Mouse (Mus musculus): ENCODE results near the gene Hs2st1. TPM values are rescaled to one million over a fixed set of nuclear protein-coding genes. Genes with fewer than 3 reads are reported as not detected.

The Hs2st1 gene
- polyA plus RNA-seq, 1 experiment, result 26.4 TPM

- Histone ChIP-seq H3K4me1 (ENCODE audit: control insufficient read depth, insufficient read depth, low read length) (peaks cover 2% of the 10 kb centered on the region; the same call in 1 of the 2 replicates), H3K27ac (ENCODE audit: insufficient read depth, low read length) (no peak overlapping the region), H3K4me3 (ENCODE audit: insufficient read depth, low read length) (no peak overlapping the region)
- no peak for TF ChIP-seq CTCF (IDR thresholded peaks at IDR 0.05; ENCODE audit: extremely low read depth, insufficient read depth, low read length)
- no peak for TF ChIP-seq POLR2A (IDR thresholded peaks at IDR 0.05; ENCODE audit: extremely low read depth, insufficient read depth, low read length)
These were observed 11.7 kb downstream of the Hs2st1 start for GRCm38 (mm10) chr3:144558274-144558673.

GRCm38 (mm10) chr3:144556625-144557324 lies 13.2 kb downstream of the Hs2st1 start:
- Histone ChIP-seq H3K4me3 (ENCODE audit: insufficient read depth, low read length) (no peak overlapping the region), H3K27ac (ENCODE audit: insufficient read depth, low read length) (no peak overlapping the region), H3K4me1 (ENCODE audit: control insufficient read depth, insufficient read depth, low read length) (peaks cover 2% of the 10 kb centered on the region; the same call in 1 of the 2 replicates)
- TF ChIP-seq CTCF (IDR thresholded peaks at IDR 0.05; ENCODE audit: extremely low read depth, insufficient read depth, low read length) (no peak), POLR2A (IDR thresholded peaks at IDR 0.05; ENCODE audit: extremely low read depth, insufficient read depth, low read length) (no peak)

DNA sequence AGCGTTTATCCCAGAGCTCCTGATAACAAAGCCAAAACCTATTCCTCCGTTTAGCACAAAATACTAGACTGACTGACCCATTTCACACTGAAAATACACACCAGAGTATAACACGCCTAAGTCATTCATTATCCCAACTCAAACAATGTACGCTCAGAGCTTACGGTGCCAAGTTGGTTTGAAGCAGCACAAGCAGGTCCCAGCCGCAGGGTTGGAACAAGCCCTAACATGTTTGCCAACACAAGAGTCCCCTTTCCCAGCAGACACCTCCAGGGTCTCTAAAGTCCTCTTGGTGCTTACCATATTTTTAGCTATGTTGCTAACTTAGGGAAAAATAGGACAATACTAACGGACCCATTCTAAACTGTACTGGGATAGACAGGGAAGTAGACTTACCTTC lies 14.8 kb downstream of the Hs2st1 start:
- TF ChIP-seq POLR2A (IDR thresholded peaks at IDR 0.05; ENCODE audit: extremely low read depth, insufficient read depth, low read length), result no peak
- no peak for TF ChIP-seq CTCF (IDR thresholded peaks at IDR 0.05; ENCODE audit: extremely low read depth, insufficient read depth, low read length)
- H3K4me3 ChIP-seq (ENCODE audit: insufficient read depth, low read length), result no peak overlapping the region
- H3K27ac ChIP-seq (ENCODE audit: insufficient read depth, low read length), result no peak overlapping the region
- peaks cover 7% of the 10 kb centered on the region; the same call in 1 of the 2 replicates for H3K4me1 ChIP-seq (ENCODE audit: control insufficient read depth, insufficient read depth, low read length)

DNA sequence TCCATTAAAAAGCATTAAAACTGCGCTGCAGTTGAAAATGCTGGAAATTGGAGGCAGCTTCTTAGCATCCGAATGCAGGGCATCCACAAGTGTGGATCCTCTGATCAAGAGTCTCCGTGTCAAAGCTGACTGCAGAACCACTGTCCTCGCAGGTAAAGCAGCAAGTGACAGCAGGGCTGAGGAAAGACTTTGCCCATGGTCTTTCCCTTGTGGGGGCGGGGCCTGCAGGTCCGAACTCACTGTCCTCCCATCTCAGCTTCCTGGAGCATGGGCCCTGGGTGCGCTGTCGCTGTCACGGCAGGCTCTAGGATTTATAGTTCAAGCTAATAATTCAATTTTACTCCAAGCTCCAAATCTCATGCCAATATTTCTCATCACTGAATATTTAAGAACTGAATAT lies 15.5 kb downstream of the Hs2st1 start:
- H3K27ac ChIP-seq (ENCODE audit: insufficient read depth, low read length), result no peak overlapping the region
- H3K4me1 ChIP-seq (ENCODE audit: control insufficient read depth, insufficient read depth, low read length), result peaks cover 7% of the 10 kb centered on the region; the same call in 1 of the 2 replicates
- TF ChIP-seq CTCF (IDR thresholded peaks at IDR 0.05; ENCODE audit: extremely low read depth, insufficient read depth, low read length), result no peak
- no peak for TF ChIP-seq POLR2A (IDR thresholded peaks at IDR 0.05; ENCODE audit: extremely low read depth, insufficient read depth, low read length)
- no peak overlapping the region for H3K4me3 ChIP-seq (ENCODE audit: insufficient read depth, low read length)

- peaks cover 7% of the 10 kb centered on the region; the same call in 1 of the 2 replicates for H3K4me1 ChIP-seq (ENCODE audit: control insufficient read depth, insufficient read depth, low read length)
- TF ChIP-seq CTCF (IDR thresholded peaks at IDR 0.05; ENCODE audit: extremely low read depth, insufficient read depth, low read length), result no peak
- TF ChIP-seq POLR2A (IDR thresholded peaks at IDR 0.05; ENCODE audit: extremely low read depth, insufficient read depth, low read length), result no peak
- no peak overlapping the region for H3K4me3 ChIP-seq (ENCODE audit: insufficient read depth, low read length)
- H3K27ac ChIP-seq (ENCODE audit: insufficient read depth, low read length), result no peak overlapping the region
These were observed 16.0 kb downstream of the Hs2st1 start for GRCm38 (mm10) chr3:144553942-144554341.

GRCm38 (mm10) chr3:144551416-144551815 lies 18.6 kb downstream of the Hs2st1 start:
- Histone ChIP-seq H3K4me3 (ENCODE audit: insufficient read depth, low read length) (no peak overlapping the region), H3K27ac (ENCODE audit: insufficient read depth, low read length) (no peak overlapping the region), H3K4me1 (ENCODE audit: control insufficient read depth, insufficient read depth, low read length) (peaks cover 13% of the 10 kb centered on the region)
- TF ChIP-seq POLR2A (IDR thresholded peaks at IDR 0.05; ENCODE audit: extremely low read depth, insufficient read depth, low read length), result no peak
- no peak for TF ChIP-seq CTCF (IDR thresholded peaks at IDR 0.05; ENCODE audit: extremely low read depth, insufficient read depth, low read length)

GRCm38 (mm10) chr3:144550659-144551058 lies 19.3 kb downstream of the Hs2st1 start:
- TF ChIP-seq CTCF (IDR thresholded peaks at IDR 0.05; ENCODE audit: extremely low read depth, insufficient read depth, low read length) (no peak), POLR2A (IDR thresholded peaks at IDR 0.05; ENCODE audit: extremely low read depth, insufficient read depth, low read length) (no peak)
- no peak overlapping the region for H3K4me3 ChIP-seq (ENCODE audit: insufficient read depth, low read length)
- peaks cover 14% of the 10 kb centered on the region for H3K4me1 ChIP-seq (ENCODE audit: control insufficient read depth, insufficient read depth, low read length)
- no peak overlapping the region for H3K27ac ChIP-seq (ENCODE audit: insufficient read depth, low read length)

- H3K27ac ChIP-seq (ENCODE audit: insufficient read depth, low read length), result no peak overlapping the region
- H3K4me3 ChIP-seq (ENCODE audit: insufficient read depth, low read length), result no peak overlapping the region
- TF ChIP-seq CTCF (IDR thresholded peaks at IDR 0.05; ENCODE audit: extremely low read depth, insufficient read depth, low read length), result no peak
- no peak for TF ChIP-seq POLR2A (IDR thresholded peaks at IDR 0.05; ENCODE audit: extremely low read depth, insufficient read depth, low read length)
- H3K4me1 ChIP-seq (ENCODE audit: control insufficient read depth, insufficient read depth, low read length), result peaks cover 16% of the 10 kb centered on the region
These were observed 19.9 kb downstream of the Hs2st1 start for GRCm38 (mm10) chr3:144550036-144550435.

DNA sequence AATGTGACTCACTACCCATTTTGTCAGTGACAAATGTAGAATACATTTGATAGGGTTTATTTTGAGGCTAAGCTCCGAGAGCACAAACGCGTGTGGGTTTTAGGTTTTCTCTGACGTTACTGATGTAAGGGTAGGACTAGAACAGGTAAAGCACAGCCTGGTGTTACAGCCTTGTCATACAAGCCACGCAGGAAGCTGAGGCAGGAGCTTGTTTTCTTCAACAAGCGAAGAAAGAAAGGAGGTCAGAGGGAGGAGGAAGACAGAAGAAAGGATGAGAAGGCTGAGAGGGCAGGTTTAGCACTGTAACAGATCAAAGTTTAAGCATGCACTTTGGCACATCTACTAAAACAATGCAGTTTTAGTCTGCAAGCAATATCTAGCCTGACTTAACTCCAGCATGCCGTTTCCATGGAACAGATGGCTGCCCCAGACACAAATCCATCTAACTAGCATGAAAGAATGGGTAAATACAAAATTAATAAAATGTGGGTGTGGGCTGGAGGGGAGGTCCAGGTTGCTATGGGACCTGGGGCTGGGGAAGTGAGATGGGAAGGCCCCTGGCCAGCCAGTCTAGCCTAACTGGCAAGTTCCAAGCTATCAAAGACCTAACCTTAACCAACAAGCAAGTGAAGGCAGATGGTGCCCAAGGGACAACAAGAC lies 21.7 kb downstream of the Hs2st1 start:
- Histone ChIP-seq H3K27ac (ENCODE audit: insufficient read depth, low read length) (no peak overlapping the region), H3K4me3 (ENCODE audit: insufficient read depth, low read length) (no peak overlapping the region), H3K4me1 (ENCODE audit: control insufficient read depth, insufficient read depth, low read length) (peaks cover 16% of the 10 kb centered on the region)
- TF ChIP-seq POLR2A (IDR thresholded peaks at IDR 0.05; ENCODE audit: extremely low read depth, insufficient read depth, low read length) (no peak), CTCF (IDR thresholded peaks at IDR 0.05; ENCODE audit: extremely low read depth, insufficient read depth, low read length) (no peak)

DNA sequence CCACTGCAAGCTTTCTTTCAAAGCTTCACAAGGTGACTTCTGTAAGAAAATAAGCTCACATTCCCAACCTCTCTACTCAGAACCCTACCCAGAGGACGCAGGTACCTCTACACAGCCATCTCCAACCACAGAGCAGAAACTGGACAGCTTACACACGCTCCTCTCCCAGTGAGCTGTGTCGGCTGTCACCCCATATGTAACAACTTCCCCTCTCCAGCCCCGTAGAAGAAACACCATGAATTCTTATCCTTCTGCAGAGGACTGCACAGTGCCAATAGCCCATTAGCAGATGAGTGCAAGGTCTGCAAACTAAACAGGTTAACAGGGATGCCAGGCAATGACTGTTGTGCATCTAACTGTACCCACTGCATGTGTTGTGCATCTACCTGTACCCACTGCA lies 23.5 kb downstream of the Hs2st1 start:
- Histone ChIP-seq H3K4me3 (ENCODE audit: insufficient read depth, low read length) (no peak overlapping the region), H3K4me1 (ENCODE audit: control insufficient read depth, insufficient read depth, low read length) (peaks cover 20% of the 10 kb centered on the region), H3K27ac (ENCODE audit: insufficient read depth, low read length) (no peak overlapping the region)
- TF ChIP-seq POLR2A (IDR thresholded peaks at IDR 0.05; ENCODE audit: extremely low read depth, insufficient read depth, low read length) (no peak), CTCF (IDR thresholded peaks at IDR 0.05; ENCODE audit: extremely low read depth, insufficient read depth, low read length) (no peak)
